Mouse (Mus musculus): ENCODE data around the gene Spsb4.

Gene Spsb4

GRCm38 (mm10) chr9:97015751-97016150 is 2.9 kb downstream of the Spsb4 start:
- peak; percentile 66 for DNase-seq (ENCODE audit: low spot score)

- no peak for DNase-seq (ENCODE audit: low spot score)
Observed at GRCm38 (mm10) chr9:97013698-97014097, 4.9 kb downstream of the Spsb4 start.

- DNase-seq (ENCODE audit: low spot score) = peak; percentile 68
Observed at GRCm38 (mm10) chr9:97013153-97013552, 5.5 kb downstream of the Spsb4 start.

GRCm38 (mm10) chr9:97011454-97012195 is 7.0 kb downstream of the Spsb4 start:
- no peak for DNase-seq (ENCODE audit: low spot score)

GRCm38 (mm10) chr9:97010447-97010846 is 8.2 kb downstream of the Spsb4 start:
- DNase-seq (ENCODE audit: low spot score) = no peak

GRCm38 (mm10) chr9:97004726-97005125 is 13.9 kb downstream of the Spsb4 start:
- DNase-seq (ENCODE audit: low spot score) = peak; percentile 68

GRCm38 (mm10) chr9:97003173-97003572 is 15.5 kb downstream of the Spsb4 start:
- no peak for DNase-seq (ENCODE audit: low spot score)

GRCm38 (mm10) chr9:97002654-97003053 is 16.0 kb downstream of the Spsb4 start:
- DNase-seq (ENCODE audit: low spot score) = no peak

GRCm38 (mm10) chr9:97002025-97002424 is 16.6 kb downstream of the Spsb4 start:
- no peak for DNase-seq (ENCODE audit: low spot score)

GRCm38 (mm10) chr9:97001458-97001857 is 17.2 kb downstream of the Spsb4 start:
- DNase-seq (ENCODE audit: low spot score) = no peak

GRCm38 (mm10) chr9:96995717-96996116 is 22.9 kb downstream of the Spsb4 start:
- no peak for DNase-seq (ENCODE audit: low spot score)

- no peak for DNase-seq (ENCODE audit: low spot score)
Observed at GRCm38 (mm10) chr9:96994733-96995132, 23.9 kb downstream of the Spsb4 start.

- DNase-seq (ENCODE audit: low spot score) = no peak
Observed at GRCm38 (mm10) chr9:96991118-96991517, 27.5 kb downstream of the Spsb4 start.

GRCm38 (mm10) chr9:96989389-96989990 is 29.2 kb downstream of the Spsb4 start:
- DNase-seq (ENCODE audit: low spot score) = peak; percentile 96

GRCm38 (mm10) chr9:96986797-96987473 is 31.7 kb downstream of the Spsb4 start:
- DNase-seq (ENCODE audit: low spot score) = peak; percentile 65

GRCm38 (mm10) chr9:96984034-96984433 is 34.6 kb downstream of the Spsb4 start:
- DNase-seq (ENCODE audit: low spot score) = no peak

- peak; percentile 53 for DNase-seq (ENCODE audit: low spot score)
Observed at GRCm38 (mm10) chr9:96982940-96983339, 35.7 kb downstream of the Spsb4 start.

GRCm38 (mm10) chr9:96982351-96982750 is 36.3 kb downstream of the Spsb4 start:
- DNase-seq (ENCODE audit: low spot score) = peak; percentile 97

GRCm38 (mm10) chr9:96981836-96982235 is 36.8 kb downstream of the Spsb4 start:
- DNase-seq (ENCODE audit: low spot score) = no peak

- no peak for DNase-seq (ENCODE audit: low spot score)
Observed at GRCm38 (mm10) chr9:96981121-96981520, 37.5 kb downstream of the Spsb4 start.

- peak; percentile 96 for DNase-seq (ENCODE audit: low spot score)
Observed at GRCm38 (mm10) chr9:96980037-96980997, 38.3 kb downstream of the Spsb4 start.
